Mouse (Mus musculus) heart, embryonic 15.5 days (tissue): ENCODE measurements around the gene 9930104L06Rik. TPM values are rescaled to one million over a fixed set of nuclear protein-coding genes. Genes with fewer than 3 reads are reported as not detected.

ENCODE experiments used
- ATAC-seq: fragments of 200-750 bp; cut with Nextera tagmentation; replicated peaks from 2 replicates; pipeline ENCODE4 v1.8.0; 2017; ENCODE audit warnings: low read depth, moderate TSS enrichment; ENCODE audit not compliant: insufficient number of reproducible peaks, insufficient read depth, low FRiP score
- H3K27ac ChIP-seq: fragments of 300-500 bp; sonication (generic); 2 replicates; pipeline ENCODE4 v1.5.1; 2015; ENCODE audit warnings: mild to moderate bottlenecking, inconsistent platforms
- H3K27me3 ChIP-seq: fragments of 300-500 bp; sonication (generic); 2 replicates; pipeline ENCODE4 v1.6.1; 2015; ENCODE audit warnings: inconsistent platforms
- H3K36me3 ChIP-seq: fragments of 300-500 bp; sonication (generic); 2 replicates; pipeline ENCODE4 v1.6.1; 2015; ENCODE audit warnings: mild to moderate bottlenecking, inconsistent platforms
- H3K4me1 ChIP-seq: fragments of 300-500 bp; sonication (generic); replicated peaks from 2 replicates; pipeline ENCODE4 v1.6.1; 2015; ENCODE audit warnings: inconsistent platforms
- H3K4me2 ChIP-seq: fragments of 300-500 bp; sonication (generic); 2 replicates; pipeline ENCODE4 v1.6.1; 2015; ENCODE audit warnings: inconsistent platforms, mild to moderate bottlenecking, moderate library complexity
- H3K4me3 ChIP-seq: fragments of 300-500 bp; sonication (generic); 2 replicates; pipeline ENCODE4 v1.5.1; 2015; ENCODE audit warnings: mild to moderate bottlenecking, inconsistent platforms
- H3K9ac ChIP-seq: fragments of 300-500 bp; sonication (generic); 2 replicates; pipeline ENCODE4 v1.6.1; 2015; ENCODE audit warnings: mild to moderate bottlenecking, inconsistent platforms
- H3K9me3 ChIP-seq: fragments of 300-500 bp; sonication (generic); replicated peaks from 2 replicates; pipeline ENCODE4 v1.6.1; 2016; ENCODE audit warnings: inconsistent platforms
- WGBS: fragments of 180-500 bp; shearing (Covaris S2); methylation state at CpG from one replicate; pipeline ENCODE4 v1.1.7; 2015; ENCODE audit warnings: mixed read lengths; 5-methylcytosine and 5-hydroxymethylcytosine counted together
- polyA plus RNA-seq: library from polyadenylated mRNA; unstranded; fragments of >200 nt; fragmentation: Nextera tagmentation; extraction: Ambion mirVana; gene quantifications from 2 replicates; pipeline ENCODE4 v1.2.1, GENCODE M21; 2015

The 9930104L06Rik gene
- polyA plus RNA-seq, 1 experiment from 2014 or later: 8.2 TPM

GRCm38 (mm10) chr4:124962576-124962975 is 25.7 kb downstream of the 9930104L06Rik start:
- ATAC-seq: no peak
- Histone ChIP-seq H3K4me1 (no peaks in the 10 kb centered on the region), H3K9ac (no peak overlapping the region), H3K4me3 (no peak overlapping the region), H3K36me3 (no peaks in the 10 kb centered on the region), H3K27me3 (peaks cover 4% of the 10 kb centered on the region; the same call in 1 of the 2 replicates), H3K27ac (no peak overlapping the region), H3K4me2 (no peak overlapping the region), H3K9me3 (no peaks in the 10 kb centered on the region)
- 29% methylated on average over 11 of the region's 11 CpGs for WGBS

GRCm38 (mm10) chr4:124964912-124965599 is 28.2 kb downstream of the 9930104L06Rik start:
- Histone ChIP-seq H3K27ac (no peak overlapping the region), H3K4me1 (no peaks in the 10 kb centered on the region), H3K27me3 (peaks cover 6% of the 10 kb centered on the region), H3K36me3 (no peaks in the 10 kb centered on the region), H3K4me3 (no peak overlapping the region), H3K9me3 (no peaks in the 10 kb centered on the region), H3K9ac (no peak overlapping the region), H3K4me2 (no peak overlapping the region)
- ATAC-seq: no peak
- 16% methylated on average over 8 of the region's 8 CpGs for WGBS

- H3K4me1 ChIP-seq: no peaks in the 10 kb centered on the region
- H3K9me3 ChIP-seq: no peaks in the 10 kb centered on the region
- 53% methylated on average over 6 of the region's 6 CpGs for WGBS
- H3K4me3 ChIP-seq: no peak overlapping the region
- H3K9ac ChIP-seq: no peak overlapping the region
- no peak for ATAC-seq
- no peaks in the 10 kb centered on the region for H3K36me3 ChIP-seq
- H3K27ac ChIP-seq: no peak overlapping the region
- peaks cover 9% of the 10 kb centered on the region for H3K27me3 ChIP-seq
- no peak overlapping the region for H3K4me2 ChIP-seq
These were observed 31.9 kb downstream of the 9930104L06Rik start for GRCm38 (mm10) chr4:124968711-124969110.

- Histone ChIP-seq H3K27ac (no peak overlapping the region), H3K4me1 (no peaks in the 10 kb centered on the region), H3K9ac (no peak overlapping the region), H3K36me3 (no peaks in the 10 kb centered on the region), H3K4me2 (no peak overlapping the region), H3K27me3 (peaks cover 9% of the 10 kb centered on the region), H3K4me3 (no peak overlapping the region), H3K9me3 (no peaks in the 10 kb centered on the region)
- 66% methylated on average over 7 of the region's 7 CpGs for WGBS
- ATAC-seq: no peak
These were observed 32.5 kb downstream of the 9930104L06Rik start for GRCm38 (mm10) chr4:124969219-124969848.

GRCm38 (mm10) chr4:124970194-124970593 is 33.3 kb downstream of the 9930104L06Rik start:
- Histone ChIP-seq H3K9ac (no peak overlapping the region), H3K27ac (no peak overlapping the region), H3K36me3 (no peaks in the 10 kb centered on the region), H3K4me3 (no peak overlapping the region), H3K9me3 (no peaks in the 10 kb centered on the region), H3K4me2 (no peak overlapping the region), H3K27me3 (peaks cover 9% of the 10 kb centered on the region), H3K4me1 (no peaks in the 10 kb centered on the region)
- WGBS: 68% methylated on average over 11 of the region's 11 CpGs
- ATAC-seq: no peak

- no peaks in the 10 kb centered on the region for H3K9me3 ChIP-seq
- H3K4me1 ChIP-seq: no peaks in the 10 kb centered on the region
- WGBS: 59% methylated on average over 5 of the region's 5 CpGs
- H3K9ac ChIP-seq: no peak overlapping the region
- H3K27ac ChIP-seq: no peak overlapping the region
- H3K27me3 ChIP-seq: peaks cover 9% of the 10 kb centered on the region
- no peak overlapping the region for H3K4me2 ChIP-seq
- ATAC-seq: no peak
- no peak overlapping the region for H3K4me3 ChIP-seq
- H3K36me3 ChIP-seq: no peaks in the 10 kb centered on the region
These were observed 33.8 kb downstream of the 9930104L06Rik start for GRCm38 (mm10) chr4:124970677-124971076.

GRCm38 (mm10) chr4:124971094-124971493 is 34.2 kb downstream of the 9930104L06Rik start:
- H3K4me3 ChIP-seq: no peak overlapping the region
- ATAC-seq: no peak
- no peaks in the 10 kb centered on the region for H3K4me1 ChIP-seq
- WGBS: 82% methylated on average over 8 of the region's 8 CpGs
- no peak overlapping the region for H3K9ac ChIP-seq
- no peak overlapping the region for H3K27ac ChIP-seq
- peaks cover 9% of the 10 kb centered on the region for H3K27me3 ChIP-seq
- no peaks in the 10 kb centered on the region for H3K9me3 ChIP-seq
- H3K36me3 ChIP-seq: no peaks in the 10 kb centered on the region
- H3K4me2 ChIP-seq: no peak overlapping the region

GRCm38 (mm10) chr4:124972316-124972715 is 35.5 kb downstream of the 9930104L06Rik start:
- Histone ChIP-seq H3K36me3 (no peaks in the 10 kb centered on the region), H3K9ac (no peak overlapping the region), H3K4me3 (no peak overlapping the region), H3K27ac (no peak overlapping the region), H3K4me1 (no peaks in the 10 kb centered on the region), H3K9me3 (no peaks in the 10 kb centered on the region), H3K27me3 (peaks cover 9% of the 10 kb centered on the region), H3K4me2 (no peak overlapping the region)
- 32% methylated on average over 9 of the region's 9 CpGs for WGBS
- no peak for ATAC-seq

GRCm38 (mm10) chr4:124973296-124973695 is 36.4 kb downstream of the 9930104L06Rik start:
- Histone ChIP-seq H3K4me1 (no peaks in the 10 kb centered on the region), H3K27me3 (peaks cover 11% of the 10 kb centered on the region), H3K36me3 (no peaks in the 10 kb centered on the region), H3K27ac (no peak overlapping the region), H3K9ac (no peak overlapping the region), H3K9me3 (no peaks in the 10 kb centered on the region), H3K4me2 (no peak overlapping the region), H3K4me3 (no peak overlapping the region)
- WGBS: 70% methylated on average over 2 of the region's 2 CpGs
- ATAC-seq: no peak

- WGBS: 29% methylated on average over 5 of the region's 5 CpGs
- Histone ChIP-seq H3K4me1 (no peaks in the 10 kb centered on the region), H3K4me2 (no peak overlapping the region), H3K9ac (no peak overlapping the region), H3K36me3 (no peaks in the 10 kb centered on the region), H3K4me3 (no peak overlapping the region), H3K27me3 (peaks cover 43% of the 10 kb centered on the region), H3K9me3 (no peaks in the 10 kb centered on the region), H3K27ac (no peak overlapping the region)
- no peak for ATAC-seq
These were observed 41.4 kb downstream of the 9930104L06Rik start for GRCm38 (mm10) chr4:124978201-124978600.

GRCm38 (mm10) chr4:124983893-124984526 is 47.2 kb downstream of the 9930104L06Rik start:
- no peak for ATAC-seq
- WGBS: 17% methylated on average over 9 of the region's 9 CpGs
- no peak overlapping the region for H3K27ac ChIP-seq

More at GRCm38 (mm10) chr4:124983893-124984526, 47.2 kb downstream of the 9930104L06Rik start:
- Histone ChIP-seq H3K4me2 (no peak overlapping the region), H3K4me3 (no peak overlapping the region), H3K9ac (no peak overlapping the region), H3K4me1 (peaks cover 25% of the 10 kb centered on the region), H3K9me3 (no peaks in the 10 kb centered on the region), H3K36me3 (no peaks in the 10 kb centered on the region), H3K27me3 (peaks cover 92% of the 10 kb centered on the region)
